Mouse (Mus musculus) yolk sac, embryonic 10.5 days (tissue): Measurements from ENCODE around the gene Msi2.

Experiments
- DNase-seq: peaks from one replicate; pipeline ENCODE4 v3.0.0-alpha.2; 2017; ENCODE audit warnings: low spot score

The Msi2 gene

DNA sequence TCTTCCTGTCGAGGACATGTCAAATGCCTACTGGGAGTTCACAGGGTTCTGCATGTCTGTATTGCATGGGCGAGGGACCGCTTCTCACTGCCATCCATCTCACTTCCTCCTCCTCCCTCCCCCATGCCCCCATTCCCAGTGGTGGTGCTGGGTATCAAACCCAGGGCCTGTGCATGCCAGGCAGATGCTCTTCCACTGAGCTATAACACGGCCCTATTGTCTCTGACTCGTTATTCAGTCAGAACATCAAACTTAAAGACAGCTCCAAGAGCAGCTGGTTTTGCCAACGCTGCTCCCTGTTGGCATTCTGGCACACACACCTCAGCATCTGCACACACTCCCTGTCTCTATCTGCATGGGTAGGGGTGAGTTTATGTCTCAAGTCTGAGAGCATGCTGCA is 317.0 kb downstream of the Msi2 start:
- no peak for DNase-seq

DNA sequence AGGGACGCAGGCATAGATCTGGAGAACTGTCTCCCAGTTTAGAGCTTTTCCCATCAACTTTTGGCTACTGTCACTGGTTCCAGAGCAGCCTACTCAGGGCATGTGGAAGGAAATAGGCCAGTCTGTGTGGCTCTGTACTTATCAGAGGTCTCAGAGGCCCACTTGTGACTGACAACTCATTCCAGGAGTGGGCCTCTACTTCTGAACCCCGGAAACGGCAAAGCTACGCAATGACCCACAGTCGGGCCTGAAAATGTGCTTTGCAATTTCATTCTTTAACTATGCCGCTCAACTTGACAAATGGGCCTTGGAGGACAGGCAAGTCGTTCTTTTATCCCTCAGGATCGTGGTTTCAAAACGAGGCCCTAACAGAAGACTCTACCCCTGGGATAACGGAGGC is 317.4 kb downstream of the Msi2 start:
- no peak for DNase-seq

DNA sequence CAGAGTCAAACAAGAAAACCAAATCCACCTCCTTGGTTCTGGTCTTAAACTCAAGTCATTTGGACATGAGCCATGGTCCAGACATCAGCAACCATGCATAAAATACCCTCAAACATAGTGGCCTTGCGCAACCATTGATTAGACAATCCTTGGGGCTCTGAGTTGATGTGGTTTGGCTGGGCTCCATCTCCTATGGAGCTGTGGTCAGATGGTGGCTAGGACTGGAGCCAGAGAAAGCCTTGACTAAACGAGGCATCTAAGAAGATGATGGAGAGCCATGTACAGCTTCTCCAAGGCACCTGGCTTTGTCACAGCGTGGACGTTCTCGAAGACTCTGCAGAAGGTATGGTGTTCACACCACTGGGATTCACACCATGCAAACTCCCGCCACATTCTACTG is 318.1 kb downstream of the Msi2 start:
- DNase-seq = no peak

DNA sequence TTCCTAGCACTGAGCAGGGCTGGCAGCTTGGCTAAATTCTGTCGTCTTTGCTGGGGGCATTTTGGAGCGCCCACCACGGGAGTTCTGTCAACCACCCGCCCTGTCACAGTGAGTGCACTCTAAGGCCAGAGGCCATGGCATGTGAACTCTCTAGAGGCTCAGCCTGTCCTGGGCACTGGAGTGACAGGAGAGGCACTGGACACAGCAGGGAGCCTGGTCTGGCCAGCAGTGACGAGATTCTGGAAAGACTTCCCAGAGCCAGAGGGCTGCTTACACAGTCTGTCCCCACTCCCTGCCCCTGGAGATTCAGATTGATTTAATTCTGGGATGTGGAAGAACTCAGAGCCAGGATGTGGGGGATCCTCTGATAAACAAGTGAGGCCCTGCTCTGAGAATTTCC is 318.9 kb downstream of the Msi2 start:
- DNase-seq = no peak

DNA sequence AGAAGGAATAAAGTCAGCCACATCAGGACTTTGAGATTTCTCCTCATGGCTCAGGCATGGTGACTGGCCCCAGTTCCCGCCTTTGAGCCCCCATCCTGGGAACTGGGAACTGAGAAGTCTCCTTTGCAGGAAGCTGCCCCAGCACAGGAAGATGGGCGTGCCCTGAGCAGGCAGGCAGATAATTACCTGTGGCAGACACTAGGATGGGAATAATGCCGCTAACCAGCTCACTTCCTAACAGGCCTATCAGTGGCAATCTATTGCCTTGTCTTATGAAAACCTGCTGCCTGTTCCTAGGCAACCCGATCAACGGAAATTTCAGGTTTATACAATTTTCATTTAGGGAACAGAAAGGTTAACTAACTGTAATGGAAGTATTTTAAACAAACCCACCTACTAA is 319.3 kb downstream of the Msi2 start:
- no peak for DNase-seq

DNA sequence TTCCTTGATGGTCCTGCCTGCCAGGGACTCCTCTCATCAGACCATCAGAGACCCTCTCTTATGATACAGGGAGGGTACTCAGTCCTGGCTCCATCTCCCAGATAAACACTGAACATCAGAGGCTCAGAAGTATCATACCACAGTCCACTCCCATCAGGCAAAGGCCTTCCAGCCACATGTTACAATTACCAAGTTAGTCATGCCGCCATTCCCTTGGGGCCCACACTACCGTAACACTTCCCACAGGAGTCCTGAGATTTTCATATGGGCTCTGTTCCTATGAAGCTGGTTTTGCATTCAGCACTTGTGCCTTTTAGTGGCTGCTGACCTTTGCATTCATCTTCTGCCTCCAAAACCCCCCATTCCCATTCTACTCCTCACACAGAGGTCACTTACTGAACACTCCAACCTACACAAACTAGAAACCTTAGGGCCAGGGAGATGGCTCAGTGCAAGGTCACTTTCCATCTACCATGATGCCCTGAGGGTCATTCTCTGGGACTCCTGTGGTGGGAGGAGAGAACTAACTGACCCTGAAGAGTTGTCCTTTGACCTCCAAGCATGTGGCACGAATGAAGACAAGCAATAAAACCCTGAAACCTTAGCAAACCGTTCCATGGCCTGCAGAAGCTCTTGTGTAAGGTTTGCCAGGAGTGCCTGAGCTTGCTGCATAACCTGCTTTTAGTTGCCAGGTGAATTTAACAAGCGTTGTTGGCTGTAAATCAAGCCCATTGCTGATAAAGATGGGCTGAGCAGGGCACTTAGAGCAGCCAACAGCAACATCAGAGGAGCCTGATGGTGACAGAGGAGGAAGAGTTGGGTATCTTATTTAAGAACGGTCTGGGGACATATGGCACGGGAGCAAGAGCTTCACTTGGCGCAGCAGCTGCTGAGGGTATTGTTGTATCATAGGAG is 323.0 kb downstream of the Msi2 start:
- DNase-seq = peak; percentile 21

DNA sequence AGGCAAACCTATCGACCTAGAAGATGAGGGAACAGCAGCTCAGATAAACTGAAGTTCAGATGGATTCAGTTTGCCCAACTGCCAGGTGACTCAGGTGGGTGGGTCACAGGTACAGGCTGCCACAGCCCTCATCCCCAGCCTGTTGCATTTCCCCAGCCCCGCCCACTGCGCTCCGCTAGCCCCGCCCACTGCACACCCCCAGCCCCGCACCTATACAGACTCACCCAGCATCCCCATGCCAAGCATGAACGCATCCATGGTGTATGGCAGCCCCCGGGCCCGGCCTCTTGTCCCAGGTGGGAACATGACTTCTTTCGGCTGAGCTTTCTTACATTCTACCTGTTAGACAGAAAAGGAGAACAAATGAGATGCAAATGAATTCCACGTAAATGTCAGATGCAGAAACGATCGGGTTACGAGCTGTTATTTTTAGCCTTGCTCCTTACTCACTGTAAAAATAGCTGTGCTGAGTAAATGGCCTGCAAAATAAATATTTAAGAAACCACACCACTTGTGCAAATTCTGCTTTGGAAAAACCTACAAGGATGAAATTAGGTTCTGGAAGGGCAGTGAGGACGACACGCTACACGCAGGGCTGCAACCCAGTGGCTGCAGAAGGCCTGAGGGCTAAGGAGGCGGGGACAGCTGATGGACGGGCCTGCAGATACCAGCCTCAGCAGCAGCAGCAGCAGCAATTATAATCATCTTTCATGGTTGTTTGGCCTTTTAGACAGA is 323.8 kb downstream of the Msi2 start:
- no peak for DNase-seq

DNA sequence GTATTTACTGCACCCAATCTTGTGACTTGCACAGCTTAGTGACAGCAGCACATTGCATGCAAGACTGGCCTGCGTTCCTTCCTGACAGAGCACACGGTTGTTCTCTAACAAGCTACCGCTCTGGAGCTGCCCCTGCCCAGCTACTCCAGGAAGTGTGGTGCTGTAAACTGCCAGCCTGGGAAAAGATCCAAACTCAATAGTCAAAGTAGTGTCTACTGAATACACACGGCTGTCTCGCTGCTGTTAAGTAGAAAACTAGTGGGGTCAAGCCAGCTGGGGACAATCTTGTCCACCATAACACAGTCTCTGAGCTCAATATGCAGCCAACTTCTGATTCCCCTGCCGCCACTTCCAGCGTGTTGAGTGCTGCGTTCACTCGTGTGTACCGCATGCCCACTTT is 325.6 kb downstream of the Msi2 start:
- no peak for DNase-seq

DNA sequence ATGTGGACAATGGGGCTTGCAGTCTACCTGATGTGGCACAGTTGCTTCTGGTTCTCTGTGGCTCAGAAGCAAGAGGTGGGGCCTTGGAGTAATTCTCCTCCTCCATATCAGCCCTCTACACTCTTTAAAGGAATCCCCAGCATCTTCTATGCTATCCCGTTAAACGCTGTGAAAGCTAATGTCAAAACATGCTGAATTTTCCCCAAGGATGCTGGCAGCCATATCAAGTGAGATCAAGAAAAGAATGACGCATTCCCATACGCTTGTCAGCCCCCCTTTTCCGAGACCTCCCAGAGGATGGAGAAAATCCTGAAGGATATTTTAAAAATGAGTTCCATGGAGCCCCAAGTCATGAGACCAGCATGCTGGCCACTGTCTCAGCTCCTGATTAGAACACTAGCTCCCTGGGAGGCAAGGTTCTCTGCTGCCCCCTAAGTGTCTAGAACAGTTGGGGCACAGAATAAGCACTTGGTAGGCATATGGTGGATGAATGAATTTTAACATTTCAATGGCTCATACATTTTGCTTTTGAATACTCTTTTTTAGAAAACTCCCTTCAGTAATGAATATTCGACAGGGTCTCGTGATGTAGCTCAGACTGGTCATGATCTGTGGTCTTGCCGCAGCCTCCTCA is 327.0 kb downstream of the Msi2 start:
- DNase-seq = no peak

DNA sequence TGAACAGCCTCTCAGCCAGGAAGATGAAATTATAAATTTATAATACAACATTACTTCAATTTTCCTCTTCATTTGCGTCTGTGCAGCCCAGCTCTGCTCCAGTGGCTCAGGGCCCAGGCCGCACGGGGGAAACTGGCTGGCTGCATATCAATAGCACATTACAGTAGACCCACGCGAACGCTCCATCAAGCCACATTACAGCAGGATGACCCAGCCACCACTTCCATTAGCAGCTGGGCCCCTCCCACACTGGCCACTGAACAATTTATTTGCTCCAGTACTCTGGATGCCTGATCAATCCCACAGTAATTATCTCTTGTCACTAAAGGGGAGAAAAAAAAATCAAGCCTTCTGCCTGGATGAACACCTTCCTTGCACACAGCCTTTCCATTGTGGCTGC is 328.8 kb downstream of the Msi2 start:
- DNase-seq = no peak

DNA sequence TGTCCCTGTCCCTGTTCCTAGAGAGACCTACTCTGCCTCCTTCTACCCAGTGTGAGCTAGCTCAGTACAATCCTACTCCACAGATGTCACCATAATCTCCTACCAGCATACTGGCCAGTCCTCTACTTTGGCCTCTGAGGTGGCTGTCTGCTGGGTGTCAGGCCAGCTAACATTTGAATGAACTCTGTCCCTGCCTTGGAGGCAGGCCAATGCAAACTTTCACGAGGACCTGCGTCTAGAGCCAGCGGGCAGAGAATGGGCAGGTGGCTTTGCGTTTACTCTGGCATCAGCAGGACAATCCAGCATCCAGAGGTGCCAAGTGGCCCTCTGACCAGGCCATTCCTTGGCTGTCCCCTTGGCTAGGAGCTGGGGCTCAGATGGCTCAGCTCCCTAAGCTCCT is 331.4 kb downstream of the Msi2 start:
- DNase-seq = no peak

DNA sequence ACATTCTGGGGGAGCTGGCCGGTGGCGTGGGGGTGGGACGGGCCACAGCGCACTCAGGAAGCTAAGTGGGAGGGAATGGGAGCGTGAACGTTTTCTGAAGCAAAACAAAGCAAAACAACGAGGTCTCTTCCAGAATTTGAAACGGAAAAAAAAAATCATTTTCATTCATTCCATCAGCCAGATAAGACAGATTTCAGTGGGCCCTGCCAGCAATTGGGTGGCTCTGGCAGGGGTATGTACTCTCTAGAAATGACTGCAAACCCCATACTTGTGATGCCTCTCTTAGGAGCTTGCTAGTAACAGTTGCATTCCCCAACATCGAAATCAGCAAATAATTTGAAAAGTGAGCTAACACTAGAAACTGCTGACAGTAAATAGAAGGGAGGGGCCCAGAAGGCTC is 335.9 kb downstream of the Msi2 start:
- no peak for DNase-seq

DNA sequence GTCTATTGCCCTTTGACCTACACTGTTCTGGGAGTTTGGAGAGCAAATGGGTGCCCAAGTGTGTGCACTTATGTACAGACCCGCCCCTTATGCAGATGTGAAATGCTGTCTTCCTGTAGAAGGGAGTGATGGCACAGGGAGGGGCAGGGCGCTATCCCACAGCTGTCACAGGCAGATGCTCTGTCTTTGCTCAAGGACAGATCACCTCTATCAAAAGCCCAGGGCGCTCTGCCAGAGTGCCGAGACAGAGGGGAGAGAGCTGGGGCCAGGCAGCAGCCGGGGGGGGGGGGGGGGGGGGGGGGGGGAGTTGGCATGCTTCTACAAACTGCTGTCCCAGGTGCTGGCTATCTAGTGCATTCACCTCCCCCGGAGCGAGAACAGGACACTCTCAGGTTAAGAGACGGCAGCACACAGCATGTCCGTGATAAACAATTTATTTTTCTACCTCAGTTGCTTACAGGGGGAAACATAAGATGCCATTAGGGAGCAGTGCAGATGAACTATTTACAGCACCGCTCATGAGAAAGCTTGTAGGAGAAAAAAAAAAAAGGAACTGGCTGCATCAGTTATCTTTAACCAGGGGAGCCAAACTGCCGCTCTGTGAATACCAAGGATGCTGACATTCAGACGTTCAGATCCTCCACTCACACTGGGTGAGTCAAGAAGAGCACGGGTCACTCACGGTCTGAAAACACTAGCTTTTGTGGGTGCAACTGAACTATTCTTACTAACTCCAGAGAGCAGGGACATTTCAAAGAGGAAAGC is 337.0 kb downstream of the Msi2 start:
- DNase-seq = no peak

DNA sequence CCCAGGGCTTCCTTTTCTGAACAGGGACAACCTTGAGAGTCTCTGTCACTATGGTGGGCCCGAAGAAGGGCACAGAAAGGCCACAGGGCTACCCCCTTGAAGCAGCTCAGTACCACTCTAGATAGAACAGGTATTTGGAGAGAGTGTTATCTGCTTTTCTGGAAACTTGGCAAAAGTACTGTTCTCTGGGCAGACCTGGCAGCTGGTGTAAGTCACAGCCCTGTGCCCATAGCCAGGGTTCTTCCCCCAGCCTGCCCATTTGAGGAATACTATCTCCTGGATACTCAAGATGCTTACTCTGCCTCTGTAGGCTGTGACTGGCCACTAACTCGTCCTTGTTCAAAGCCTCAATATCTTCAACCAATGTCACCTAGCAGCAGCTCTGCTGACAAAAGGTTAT is 338.7 kb downstream of the Msi2 start:
- no peak for DNase-seq

DNA sequence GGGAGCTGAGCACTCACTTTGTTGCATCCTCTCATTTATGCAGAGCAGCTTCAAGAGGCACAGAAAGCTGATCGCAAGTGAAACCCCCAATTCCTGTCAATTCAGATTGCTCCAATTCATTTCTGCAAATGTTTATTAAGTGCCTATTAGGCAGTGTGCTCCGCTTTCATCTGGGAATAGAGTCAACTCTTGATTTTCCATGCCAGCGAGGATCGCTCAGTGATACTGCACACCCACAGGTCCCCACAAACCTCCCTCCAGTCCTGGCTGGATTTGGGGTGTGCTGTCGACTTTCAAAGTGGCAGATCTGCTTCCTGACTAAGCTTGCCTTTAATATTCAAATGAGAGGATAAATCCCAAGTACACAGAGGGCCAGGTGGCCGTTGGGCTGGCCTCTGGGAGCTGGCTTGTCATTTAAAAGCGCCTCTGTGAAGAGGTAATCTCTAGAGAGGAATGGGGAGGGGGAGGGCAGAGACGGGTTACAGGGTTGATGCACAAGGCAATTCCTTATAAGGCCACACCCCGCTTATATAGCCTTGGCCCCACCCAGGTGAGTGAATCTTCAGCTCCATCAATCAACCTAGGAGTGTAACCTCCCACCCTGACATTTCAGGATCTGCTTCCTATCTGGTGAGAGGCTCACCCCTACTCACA is 339.5 kb downstream of the Msi2 start:
- DNase-seq = no peak

DNA sequence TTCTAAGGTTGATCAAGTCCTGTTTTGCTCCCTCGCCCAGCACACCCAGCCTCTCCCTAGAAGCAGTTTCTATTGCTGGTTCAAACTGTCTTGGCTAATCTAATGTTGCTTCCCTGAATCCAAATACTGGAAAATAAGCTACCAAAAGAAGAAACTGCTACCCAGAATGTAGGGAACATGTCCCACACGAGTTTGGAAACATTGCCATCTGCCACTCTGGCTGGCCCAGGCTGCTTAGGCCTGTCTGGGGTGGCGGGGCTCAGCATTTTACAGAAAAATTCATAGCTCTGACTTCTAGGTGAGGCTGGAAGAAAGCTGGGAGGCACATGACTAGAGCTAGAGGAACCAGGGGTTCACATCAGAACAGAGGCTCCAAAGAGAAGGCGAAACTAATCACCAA is 345.7 kb downstream of the Msi2 start:
- no peak for DNase-seq

DNA sequence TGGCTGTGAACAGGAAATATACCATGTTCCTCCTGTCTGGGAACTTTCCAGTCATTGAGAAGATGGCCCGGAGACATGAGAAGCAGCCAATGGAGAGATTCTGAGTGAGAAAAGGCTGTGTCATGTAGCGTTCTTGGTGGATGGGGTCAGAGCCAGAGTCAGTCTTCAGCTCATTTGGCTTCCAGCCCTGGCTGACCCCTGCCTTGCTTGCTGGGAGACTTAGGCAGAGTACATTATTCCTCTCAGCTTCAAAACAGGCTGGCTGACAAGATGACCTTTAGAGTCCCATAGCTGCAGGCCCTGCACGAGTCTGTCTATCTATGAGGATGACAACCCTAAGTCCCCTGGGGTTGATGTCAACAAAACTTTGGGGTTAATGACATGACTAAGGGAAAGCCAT is 348.4 kb downstream of the Msi2 start:
- DNase-seq = no peak

DNA sequence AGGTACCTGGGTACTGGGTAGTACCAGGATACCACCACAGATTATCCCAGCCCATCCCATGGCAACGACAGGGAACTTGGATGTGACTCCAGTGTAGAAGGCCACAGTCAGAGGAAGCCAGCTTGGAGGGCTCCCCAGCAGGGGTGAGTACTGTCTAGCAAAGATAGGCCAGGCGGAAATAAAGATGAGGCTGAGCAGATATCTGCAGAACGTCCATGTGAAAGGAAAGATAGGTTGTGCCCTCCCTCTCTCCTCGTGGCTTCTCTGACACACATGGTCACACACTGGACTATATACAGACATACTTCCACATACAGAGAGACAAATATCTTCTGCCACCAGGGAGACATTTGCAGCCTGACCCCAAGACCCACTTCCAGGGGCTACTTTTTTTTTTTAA is 350.8 kb downstream of the Msi2 start:
- DNase-seq = no peak

DNA sequence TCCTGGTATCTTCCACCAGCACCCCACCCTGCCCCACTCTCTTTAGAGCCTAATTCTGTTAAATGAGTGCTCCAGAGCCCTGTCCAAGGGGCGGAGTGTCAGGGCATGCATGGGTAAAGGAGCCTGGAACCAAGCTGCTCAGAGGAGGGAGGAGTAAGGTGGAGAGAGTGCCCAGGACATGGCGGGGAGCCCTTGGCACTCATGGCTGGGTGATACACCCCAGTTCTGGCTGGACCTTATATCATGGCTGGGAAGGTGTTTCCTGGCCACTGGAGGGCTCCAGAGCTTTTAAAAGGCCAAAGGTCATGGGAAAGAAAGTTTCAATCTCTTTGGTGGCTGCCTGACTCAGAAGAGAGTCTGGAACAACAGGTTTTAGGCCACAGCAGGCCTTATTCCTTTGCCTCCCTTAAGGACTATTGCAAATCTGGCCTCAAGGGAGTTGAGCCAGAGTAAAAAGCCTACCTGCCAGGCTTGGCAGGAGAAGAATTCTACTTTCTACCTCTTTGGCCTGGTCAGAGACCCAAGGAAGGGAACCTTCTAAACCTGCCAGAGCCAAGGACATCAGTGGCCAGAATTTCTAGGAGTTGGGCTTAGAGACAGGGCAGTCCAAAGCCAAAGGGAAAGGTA is 352.3 kb downstream of the Msi2 start:
- DNase-seq = no peak

DNA sequence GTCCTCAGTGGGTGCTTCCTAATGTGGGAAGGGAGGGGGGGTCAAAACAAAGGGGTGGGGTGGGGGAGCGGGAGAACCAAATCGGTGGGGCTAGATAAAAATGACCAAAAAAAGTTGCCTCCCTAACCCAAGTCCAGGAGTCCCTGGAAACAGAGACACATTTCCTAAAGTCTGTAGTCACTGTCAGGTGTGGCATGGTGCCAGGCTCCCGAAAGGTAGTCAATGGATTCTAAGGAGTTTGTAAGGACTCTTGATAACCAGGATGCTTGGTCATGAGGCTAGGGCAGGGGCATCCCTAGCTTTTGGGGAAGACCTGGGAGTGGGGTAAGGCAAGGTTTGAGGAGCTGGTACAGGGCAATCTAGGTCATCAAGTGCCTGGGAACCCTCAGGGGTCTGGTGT is 354.1 kb downstream of the Msi2 start:
- no peak for DNase-seq

DNA sequence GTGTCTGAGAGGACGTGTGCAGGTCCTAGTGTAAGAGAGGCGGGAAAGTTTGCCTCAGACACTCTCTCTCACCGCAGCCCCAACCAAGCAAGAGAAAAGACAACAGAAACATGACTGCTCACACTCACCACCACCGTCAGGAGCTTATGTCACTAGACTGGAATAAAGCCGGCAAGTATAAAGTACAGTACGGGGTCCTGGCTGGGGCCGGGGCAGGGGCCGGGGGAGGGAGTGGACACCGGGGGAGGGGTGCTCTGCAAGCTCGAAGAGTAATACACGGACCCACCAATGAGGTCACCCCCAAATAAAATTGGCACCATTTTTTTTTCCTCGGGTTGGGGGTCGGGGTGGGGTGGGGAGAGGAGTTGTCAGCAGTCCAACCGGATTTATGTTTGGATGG is 354.8 kb downstream of the Msi2 start:
- no peak for DNase-seq
